Mouse (Mus musculus) olfactory bulb, adult 2 months (tissue): Measurements from ENCODE around the gene Ift88.

Experiments used
- CTCF ChIP-seq: fragments of 200-500 bp; IDR thresholded peaks from 2 replicates; pipeline ENCODE4 v1.5.1; 2012; ENCODE audit warnings: low read depth, mild to moderate bottlenecking, low read length, moderate library complexity; ENCODE audit not compliant: insufficient read depth
- POLR2A ChIP-seq: fragments of 200-500 bp; IDR thresholded peaks from 2 replicates; pipeline ENCODE4 v1.6.1; 2012; ENCODE audit warnings: mild to moderate bottlenecking, low read depth, low read length, moderate library complexity; ENCODE audit not compliant: insufficient read depth

DNA sequence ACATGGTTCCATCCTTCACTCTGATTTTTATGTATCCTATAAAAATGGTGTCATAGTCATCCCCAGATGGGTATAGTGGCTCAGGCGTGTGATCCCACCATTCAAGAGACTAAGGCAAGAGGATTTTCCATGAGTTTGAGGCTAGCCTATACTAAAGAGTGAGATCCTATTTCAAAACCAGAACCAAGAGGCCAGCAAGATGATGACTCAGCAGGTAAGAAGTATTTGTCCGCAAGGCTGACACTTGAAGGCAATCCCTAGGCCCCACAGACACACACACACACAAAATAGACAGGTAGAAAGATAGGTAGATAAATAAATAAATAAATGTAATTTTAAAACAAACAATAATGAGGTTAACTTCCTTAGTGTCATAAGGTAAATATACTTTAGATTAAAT lies 58.4 kb downstream of the Ift88 start:
- TF ChIP-seq CTCF: no peak
- TF ChIP-seq POLR2A: no peak
